Mouse (Mus musculus) kidney, adult 2 months (tissue): ENCODE data around the gene Nfic.

Source experiments
- CTCF ChIP-seq: fragments of 200-500 bp; conservative IDR thresholded peaks from 2 replicates; pipeline ENCODE4 v1.5.1; 2011; ENCODE audit warnings: low read depth, mild to moderate bottlenecking, control low read depth, low read length, moderate library complexity, mixed read lengths; ENCODE audit not compliant: insufficient read depth, insufficient read length
- POLR2A ChIP-seq: fragments of 200-500 bp; IDR thresholded peaks from one replicate; pipeline ENCODE4 v1.6.1; 2011; ENCODE audit warnings: low read depth, low read length, control low read depth

GRCm38 (mm10) chr10:81430141-81430830 lies 25.1 kb downstream of the Nfic start:
- TF ChIP-seq POLR2A: no peak
- no peak for TF ChIP-seq CTCF
